Mouse (Mus musculus) yolk sac, embryonic 10.5 days (tissue): ENCODE results near the gene Slc38a6.

Experiments used
- DNase-seq: peaks from one replicate; pipeline ENCODE4 v3.0.0-alpha.2; 2017; ENCODE audit warnings: low spot score

The Slc38a6 gene

DNA sequence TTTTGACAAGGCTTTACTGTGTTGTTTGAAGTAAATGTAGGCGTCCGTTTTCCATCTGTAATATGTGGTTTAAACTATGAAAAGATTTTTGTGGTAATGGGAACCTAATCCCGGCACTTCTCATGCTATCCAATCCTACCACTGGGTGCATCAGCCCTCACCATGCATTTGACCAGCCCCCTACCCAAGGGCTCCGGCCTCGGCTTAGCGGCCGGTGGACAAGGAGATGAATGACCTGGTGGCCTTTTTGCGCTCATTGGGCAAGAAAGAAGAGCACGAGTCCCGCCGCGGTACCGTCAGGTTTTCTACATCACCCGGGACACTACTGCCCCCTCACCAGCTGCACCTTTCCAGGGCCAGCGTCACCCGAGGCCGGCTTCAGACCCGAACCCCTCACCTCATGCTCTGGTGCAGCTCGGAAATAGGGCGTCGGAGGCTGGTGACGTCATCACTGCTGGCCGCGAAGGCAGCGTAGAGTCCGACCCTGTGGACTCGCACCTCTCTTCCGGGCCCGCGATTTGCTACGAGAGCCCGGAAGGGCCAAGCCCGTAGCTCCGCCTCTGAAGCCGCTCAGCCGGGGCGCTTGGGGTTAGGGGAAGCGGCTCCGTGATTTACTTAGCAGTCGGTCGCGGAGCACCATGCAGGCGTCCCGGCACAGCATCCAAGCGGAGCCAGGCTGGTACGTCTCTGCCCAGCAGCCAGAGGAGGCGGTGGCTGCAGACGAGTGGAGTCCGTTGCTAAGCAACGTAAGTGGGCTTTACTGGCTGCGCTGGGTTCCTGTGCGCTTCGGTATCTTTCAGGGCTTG, at the start of gene Slc38a6, which contains the start of gene Trmt5:
Slc38a6 (plus strand) TSS at position 493 of the 806 bp plus-strand sequence.
Trmt5 (minus strand) TSS at position 424 of the 806 bp plus-strand sequence.
- DNase-seq = peak; percentile 94

DNA sequence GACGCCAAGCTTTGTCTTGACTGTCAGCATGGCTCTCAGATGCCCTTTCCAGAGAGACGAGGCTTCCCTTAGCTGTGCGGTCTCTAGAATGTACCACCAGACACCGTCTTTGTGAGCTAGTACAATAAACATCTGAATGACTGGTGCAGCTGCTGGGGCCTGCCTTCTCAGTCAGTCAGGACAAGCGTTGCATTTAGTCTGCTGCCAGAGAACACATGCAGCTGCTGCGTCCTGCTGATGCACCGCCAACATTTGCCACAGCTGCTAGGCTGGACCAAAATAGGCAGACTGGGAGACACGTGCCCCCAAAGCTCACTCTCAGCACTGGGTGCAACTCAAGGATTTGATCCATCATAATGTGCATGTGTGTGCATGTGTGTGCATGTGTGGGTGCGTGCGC, 44.6 kb upstream of the Slc38a6 start:
- no peak for DNase-seq

DNA sequence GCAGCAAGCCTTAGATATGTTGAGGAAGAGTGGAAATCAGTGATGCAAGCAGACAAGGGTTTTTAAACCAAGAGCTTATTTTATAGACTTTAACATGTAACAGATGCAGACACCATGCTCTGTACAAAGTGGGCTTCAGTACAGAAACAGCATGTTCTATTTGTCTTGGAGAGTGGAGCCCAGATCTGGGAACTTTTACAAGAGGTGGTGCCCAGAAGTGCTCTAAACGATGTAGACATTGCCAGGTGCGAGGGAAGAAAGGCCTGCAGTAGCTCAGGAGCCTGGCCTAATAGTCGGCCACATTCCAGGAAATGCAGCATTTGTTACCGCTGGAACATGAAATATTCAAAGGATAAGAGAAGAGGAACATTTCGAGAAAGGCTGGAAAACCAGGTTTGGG, 40.9 kb upstream of the Slc38a6 start:
- no peak for DNase-seq

DNA sequence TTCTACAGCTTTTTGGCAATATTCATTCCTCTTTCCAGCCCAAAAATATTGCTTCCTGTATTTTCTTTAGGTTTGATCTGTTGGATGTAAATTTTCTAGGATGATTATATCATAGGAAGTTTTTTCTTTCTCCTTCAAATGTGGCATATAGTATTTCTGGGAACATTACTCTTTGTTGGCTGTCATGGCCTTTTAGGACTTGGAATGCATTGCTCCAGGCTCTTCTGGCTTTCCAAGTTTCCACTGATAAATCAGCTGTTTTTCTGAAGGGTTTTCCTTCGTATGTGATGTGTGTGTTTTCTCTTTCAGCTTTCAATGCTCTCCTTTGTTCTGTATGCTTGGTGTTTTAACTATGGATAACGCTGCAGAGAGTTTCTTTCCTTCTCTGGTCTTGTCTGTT, 31.6 kb upstream of the Slc38a6 start:
- DNase-seq = no peak

DNA sequence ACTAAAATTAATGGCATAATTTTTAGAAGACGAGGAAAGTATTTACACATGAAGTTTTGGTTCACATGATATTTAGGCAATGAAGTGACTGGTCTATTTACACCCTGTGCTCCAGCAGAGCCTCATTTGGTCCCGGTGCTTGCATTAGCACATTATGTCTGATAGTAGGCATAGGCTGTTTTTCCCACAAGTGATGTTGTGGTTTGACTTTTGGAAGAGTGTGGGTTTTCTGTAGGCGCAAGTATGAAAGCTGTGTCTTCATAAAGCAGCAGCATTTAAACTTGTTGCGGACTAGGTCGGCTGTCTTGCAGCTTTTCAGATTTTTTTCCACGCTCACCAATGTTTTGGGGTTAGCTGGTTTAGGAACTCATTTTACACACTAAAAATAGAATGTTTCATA, 27.3 kb upstream of the Slc38a6 start:
- no peak for DNase-seq

DNA sequence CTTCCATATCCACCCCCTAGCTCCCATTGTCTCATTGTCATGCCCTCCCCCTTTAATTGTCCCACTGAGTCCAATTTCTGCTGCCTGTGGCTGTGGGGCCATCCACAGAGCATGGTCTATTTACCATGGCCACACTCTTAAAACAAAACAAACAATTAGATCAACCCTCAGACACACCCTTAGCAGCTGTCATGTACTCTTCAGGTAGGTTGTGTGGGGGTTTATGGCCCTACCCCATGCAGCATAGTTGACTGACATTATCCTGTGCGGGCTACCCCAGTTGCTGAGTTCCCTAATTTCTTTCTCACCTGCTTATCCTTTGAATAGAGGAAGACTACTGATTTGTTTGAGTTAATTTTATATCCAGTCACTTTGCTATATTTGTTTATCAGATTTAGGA, 26.2 kb upstream of the Slc38a6 start:
- DNase-seq = no peak

DNA sequence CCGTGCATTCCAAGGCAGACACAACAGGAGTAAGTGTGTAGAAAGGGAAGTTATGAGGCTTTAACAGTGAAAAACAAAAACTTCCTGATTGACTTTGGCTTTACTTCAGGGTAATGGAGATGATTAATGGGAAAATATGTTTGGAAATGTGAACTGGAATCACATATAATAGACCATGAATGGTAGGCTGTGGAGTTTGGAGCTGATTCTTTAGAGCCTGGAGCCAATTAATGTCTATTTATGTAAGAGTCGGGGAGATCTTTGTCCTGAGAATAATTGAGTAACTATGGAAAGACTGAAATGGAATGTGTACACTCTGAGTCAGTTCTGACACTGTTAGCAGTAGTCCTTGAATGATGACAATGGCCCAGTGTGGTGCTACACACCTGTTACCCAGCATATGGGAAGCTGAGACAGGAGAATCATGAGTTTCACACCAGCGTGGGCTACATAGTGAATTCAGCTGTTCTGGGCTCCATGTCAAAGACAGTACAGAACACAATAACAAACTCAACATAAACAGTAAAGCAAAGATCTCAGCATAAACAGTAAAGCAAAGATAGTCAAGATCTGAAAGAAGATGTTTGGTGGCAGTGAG, 21.1 kb upstream of the Slc38a6 start:
- no peak for DNase-seq

DNA sequence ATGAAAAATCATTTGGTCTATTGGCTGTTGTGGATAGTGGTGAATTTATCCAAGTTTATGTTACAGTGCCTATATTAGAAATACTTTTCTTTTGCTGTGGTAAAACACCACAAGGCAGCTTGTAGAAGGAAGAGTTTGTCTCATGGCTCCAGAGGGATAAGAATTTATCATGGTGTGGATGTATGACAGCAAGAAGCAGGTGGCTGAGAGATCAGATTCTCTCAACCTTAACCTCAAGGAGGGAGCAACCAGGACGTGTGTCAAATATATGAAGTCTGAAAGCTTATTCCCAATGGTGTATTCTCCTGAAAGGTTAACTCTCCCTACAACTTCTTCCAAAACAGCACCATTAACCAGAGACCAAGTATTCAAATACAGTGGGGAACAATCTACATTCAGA, 20.0 kb upstream of the Slc38a6 start:
- DNase-seq = no peak

DNA sequence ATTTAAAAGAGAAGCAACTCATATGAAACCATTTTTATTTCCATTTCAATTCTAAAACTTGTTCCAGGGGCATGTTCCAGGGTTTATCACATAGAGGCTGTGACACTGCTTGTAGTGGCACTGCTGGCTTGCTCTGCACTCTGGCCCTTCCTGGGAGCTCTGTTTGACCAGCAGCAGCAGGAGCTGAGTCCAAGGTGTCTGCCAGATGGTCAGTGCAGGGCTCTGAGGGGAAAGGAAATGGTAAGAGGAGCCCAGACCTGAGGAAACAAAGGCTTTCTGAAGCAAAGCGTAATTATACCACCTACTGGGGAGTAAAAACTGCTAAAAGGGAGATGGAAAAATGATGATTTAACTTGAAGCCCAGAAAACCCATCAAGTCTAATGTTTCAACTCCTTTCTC, 18.1 kb upstream of the Slc38a6 start:
- no peak for DNase-seq

DNA sequence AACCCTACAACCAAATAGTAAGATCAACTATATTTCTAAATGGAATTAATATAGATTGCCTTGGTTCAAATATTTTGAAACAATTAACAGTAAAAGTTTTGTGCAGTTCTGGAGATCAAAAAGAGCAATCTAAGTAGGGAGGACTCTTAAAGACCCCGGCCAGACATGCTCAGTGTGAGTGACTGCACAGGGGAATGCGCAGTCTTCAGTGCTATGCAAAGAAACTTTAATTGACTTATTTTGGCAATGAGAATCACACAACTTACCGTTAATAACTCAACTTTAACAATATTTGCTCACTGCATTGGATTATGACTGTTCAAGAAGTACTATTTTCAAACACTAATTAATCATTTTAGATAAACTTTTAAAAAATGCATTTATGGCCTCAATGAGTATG, 17.0 kb upstream of the Slc38a6 start:
- DNase-seq = no peak

DNA sequence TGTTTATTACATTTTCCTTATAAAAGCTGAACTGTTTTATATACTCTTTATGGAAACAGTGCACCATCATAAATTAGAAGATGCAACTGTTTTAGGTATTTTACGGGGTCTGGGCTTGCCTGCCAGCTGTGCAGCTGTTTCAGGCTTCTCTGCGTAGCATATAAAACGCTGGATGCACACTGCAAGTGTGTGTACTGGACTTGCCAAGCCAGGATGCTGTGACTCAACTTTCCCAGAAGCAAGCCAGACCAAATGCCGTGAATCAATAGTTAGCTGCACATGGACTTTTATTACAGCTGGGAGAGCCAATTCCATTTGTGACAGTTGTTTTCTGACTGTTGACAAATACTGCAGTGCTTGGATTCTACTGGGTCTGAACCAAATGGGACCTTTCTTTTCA, 16.6 kb upstream of the Slc38a6 start:
- DNase-seq = no peak

DNA sequence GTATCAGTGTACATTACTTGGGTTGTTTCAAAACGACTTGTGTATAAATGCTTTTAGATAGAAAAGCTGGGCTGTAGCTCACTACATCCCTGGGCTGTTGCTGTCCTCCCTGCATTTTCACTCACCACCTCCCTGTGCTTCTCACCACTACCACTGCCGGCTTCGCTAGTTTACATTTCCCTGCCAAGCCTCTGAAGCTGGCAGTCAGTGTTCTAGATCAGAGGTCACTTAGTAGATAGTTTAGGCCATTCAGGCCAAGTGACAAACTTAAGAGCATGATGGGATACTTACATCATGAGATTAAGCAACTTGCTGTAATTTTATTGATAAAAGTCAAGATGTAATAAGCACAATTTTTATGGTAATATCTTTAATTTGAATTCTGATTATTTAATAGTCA, 11.7 kb upstream of the Slc38a6 start:
- DNase-seq = no peak

DNA sequence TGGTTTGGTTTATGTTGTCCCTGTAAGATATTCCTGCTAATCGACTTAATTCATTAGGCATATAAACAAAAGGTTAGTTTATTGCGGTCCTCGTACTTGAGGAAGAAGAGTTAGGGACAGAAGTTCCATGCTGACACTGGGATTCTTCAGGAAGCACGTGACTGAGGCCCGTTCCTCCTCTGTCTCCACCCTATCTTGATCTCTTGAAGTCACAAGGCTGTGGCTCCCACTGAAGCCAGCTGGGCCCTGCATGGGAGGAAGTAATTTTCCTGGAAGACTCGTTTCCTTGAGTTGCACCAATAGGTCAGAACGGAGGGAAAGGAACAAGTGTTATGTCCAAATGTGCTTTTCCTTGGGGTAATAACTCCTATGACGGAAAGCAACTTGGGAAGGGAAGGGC, 1.0 kb downstream of the Slc38a6 start:
- peak; percentile 77 for DNase-seq

DNA sequence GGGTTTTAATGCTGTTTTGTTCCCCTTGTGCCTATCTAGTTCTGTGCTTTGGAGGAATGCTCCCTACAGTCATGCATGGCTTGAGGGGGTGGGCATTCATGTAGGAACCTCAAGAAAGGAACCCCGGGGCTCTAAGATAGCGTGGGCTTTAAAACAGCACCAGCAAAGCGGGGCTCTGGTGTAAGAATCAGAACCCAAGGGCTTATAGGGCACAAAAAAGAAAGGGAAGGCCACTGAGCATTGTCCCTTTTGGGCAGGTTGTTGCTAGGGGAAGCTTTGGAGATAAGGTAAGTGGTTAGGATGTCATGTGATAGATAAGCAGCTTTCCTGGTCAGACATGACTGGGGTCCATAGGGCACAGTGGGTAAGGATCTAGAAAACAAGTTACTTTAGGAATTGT, 2.0 kb downstream of the Slc38a6 start:
- DNase-seq = peak; percentile 71

DNA sequence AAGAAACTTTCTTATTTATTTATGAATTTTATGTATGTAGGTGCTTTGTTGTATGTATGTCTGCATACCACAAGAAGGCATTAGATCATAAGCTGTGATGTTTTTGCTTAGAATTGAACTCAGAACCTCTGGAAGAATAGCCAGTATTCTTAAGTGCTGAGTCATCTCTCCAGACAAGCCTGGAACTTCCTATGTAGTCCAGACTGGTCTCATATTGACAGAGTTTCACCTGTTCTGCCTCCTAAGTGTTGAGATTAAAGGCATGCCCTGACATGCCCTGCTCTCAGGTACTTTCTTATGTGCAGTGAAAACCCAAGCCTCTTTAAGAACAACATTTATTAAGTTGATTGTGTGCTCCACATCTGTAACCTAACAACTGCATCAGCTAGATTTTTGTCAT, 8.3 kb downstream of the Slc38a6 start:
- DNase-seq = no peak

DNA sequence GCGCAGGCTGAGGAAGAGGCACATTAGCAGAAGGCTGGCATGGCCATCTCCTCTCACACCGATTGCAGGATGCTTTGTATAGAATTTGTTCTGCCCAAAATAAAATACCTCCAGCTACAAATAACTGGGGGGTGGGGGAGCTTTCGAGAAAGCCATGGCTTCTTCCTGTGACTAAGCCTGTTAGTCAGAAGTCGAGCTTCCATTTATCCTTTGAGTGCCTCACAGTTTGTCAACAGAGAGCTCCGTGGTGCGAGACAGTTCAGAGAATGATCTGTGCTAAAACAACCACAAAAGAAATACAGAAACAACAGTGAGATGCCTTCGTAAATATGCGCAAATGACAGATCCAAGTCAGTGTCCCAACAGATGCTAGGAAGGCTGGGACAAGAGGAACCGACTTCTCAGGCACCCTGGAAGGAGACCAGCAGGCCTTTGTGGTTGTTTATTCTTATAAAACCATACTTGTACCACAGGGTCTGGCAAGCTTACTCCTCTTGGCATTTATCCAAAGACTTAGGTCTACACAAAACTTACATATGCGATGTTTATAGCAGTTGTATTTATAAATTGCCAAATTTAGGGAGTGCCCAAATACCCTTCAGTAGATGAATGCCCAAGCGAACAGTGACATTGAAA, 9.0 kb downstream of the Slc38a6 start:
- no peak for DNase-seq

DNA sequence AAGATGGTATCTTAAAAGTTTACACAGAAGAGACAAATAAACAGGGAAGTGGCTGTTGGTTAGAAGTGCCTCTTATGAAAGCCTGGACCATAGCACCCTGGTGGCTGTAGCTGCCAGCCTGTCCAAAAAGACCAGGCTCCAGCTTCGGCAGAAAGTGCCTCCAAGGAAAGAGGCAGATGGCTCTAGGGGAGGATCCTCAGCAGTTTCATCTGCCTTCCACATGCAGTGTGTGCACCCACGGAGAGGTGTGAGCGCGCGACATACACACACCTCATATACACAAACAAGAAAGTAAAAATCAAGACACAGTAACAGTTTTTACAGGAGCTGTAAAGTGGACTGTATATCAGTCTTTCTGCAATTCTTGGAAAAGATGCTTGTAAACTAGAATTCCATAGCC, 12.0 kb downstream of the Slc38a6 start:
- DNase-seq = no peak

DNA sequence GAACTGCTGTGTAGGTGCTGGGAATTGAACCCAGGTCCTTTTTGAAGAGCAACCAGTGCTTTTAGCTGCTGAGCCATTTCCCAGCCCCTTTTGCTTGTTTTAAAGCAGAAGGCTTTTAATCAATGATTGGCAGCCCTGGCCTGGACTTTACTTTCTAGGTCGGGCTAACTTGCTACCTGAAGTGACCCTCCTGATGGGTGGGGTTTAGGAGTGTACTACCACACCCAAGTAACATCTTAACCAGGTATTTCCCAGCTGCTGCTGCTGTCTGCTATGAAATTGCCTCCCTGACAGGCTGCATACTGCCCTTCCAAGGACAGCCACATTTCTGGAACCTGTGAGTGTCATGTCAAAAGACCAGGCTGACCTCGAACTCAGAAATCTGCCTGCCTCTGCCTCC, 14.0 kb downstream of the Slc38a6 start:
- peak; percentile 65 for DNase-seq

DNA sequence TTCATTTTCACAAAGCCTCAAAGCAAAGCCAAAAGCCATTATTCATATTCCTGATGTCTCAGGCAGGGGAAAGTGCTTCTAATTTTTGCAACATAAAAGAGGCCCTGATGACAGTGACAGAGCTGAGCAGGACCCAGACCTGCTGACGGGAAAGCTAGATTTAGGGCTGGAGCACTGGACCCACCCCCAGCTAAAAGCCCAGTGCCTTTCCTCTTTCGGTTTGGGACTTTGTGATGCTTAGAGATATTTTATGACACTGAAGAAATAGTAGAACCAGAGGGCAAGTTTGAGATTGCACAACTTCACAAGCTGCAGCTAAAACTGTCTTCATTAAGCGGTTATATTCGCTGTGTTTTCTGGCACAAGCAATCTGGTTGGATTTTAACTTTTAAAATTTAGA, 18.1 kb downstream of the Slc38a6 start:
- DNase-seq = no peak

DNA sequence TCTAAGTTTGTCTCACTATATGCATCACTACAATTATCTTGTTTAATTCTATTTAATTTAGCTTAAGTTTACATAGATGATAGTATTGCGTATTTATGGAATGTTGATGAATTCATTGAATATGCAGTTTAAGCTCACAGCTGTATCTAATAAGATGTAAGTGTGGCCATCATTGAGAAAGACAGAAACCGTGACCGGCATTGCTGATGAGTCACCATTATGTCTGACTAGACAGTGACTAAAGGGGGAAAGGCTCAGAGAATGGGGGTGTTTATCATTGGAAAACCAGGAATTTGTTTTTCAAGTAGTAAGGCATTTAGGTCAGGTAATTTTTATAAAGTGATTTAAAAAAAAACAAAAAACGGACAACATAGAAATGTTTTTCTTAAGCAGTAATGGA, 21.2 kb downstream of the Slc38a6 start:
- DNase-seq = no peak

DNA sequence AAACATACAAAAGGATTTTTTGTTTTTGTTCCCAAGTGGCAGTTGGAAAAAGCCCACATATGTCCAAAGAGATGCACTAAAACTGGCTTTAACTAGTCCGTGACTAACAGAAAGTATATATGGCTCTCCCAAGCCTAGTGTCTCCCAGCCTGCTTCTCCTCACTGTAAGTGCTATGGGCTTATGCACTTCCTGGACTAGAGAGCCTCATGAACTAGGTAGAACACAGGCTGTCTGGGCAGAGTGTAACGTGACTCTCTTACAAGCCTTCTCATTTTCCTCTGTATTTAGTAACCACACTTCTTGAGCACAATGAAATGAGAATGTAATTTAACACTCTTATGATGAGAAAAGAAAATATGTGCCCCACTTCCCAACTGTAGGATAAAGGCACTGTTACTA, 22.1 kb downstream of the Slc38a6 start:
- DNase-seq = no peak

DNA sequence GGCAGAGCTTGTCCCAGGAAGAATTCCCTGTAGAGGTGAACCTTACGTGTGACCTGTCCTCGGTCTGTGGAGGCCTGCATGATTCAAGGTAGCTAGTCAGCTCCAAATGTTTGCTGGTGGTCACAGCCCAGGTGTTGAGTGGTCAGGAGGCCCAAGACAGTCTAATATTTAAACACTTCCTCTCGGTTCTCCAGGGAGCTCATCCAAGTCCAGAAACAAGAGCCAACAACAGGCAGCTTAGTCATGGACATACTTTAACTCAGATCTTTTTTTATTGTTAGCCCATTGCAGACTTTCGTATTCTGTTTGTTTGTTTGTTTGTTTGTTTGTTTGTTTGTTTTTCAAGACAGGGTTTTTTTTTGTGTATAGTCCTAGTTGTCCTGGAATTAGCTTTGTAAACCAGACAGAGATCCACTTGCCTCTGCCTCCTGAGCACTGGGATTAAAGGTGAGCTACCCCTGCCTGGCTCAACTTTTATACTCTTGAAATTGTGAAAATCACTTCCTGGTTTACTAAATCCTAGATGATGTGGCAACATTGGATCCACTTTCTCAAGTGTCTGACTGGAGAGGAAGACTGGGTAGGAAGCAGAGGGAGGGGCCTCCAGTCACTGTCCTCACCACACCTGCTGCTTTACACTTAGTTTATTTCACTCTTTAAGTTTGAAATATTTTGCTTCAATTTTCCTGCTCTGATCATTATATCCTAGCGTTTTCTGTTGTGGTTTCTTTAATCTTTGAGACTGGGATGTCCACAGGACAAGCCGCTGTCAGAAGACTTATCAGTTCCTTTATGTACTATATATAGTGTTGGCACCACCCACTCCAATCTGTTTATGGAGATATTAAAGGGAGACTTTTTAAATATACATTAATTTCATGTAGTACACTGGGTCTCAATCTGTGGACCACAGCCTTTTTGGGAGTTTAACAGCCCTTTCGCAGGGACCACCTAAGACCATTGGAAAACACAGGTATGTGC, 31.4 kb downstream of the Slc38a6 start:
- no peak for DNase-seq
